Mouse (Mus musculus): Measurements from ENCODE around the gene Fam19a1.

The Fam19a1 gene

DNA sequence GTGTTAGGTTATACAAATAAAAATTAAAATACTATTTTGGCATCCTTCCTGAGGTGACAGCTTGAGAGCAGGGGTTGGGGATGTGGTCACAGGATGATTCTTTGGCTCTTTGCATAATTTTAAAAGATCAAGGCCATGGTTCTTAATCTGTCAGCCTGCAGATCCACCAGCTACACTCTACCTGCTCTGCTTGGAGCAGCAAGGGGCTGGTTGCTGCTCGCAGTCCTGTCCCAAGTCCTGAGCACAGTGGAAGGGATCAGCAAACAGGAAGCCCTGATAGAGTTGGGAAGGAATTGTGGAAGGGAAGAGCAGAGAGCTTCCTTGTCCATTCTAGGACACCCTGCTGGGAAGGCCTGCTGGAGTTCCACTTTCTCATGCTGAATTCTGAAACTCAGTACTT is 320.9 kb downstream of the Fam19a1 start:
- no peak for DNase-seq (ENCODE audit: extremely low spot score, low read depth, low spot score)

DNA sequence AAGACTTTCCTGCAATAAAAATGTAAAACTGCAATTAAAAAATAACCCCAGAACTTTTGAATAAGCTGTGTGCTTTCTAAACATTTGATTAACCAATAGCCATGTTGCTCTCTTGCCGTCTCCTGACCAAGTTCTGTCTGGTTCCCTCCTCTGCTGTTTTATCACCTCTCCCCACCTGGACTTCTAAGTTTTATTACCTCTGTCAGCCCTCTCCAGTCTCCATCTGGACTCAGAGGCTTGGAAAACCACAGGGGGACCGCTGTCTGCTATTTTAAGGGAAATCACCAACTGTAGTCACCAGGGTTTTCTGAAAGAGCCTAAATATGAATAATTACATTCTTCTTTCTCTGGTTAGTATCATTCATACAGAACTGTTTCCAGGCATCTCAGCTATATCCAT is 322.6 kb downstream of the Fam19a1 start:
- DNase-seq (ENCODE audit: extremely low spot score, low read depth, low spot score): no peak

DNA sequence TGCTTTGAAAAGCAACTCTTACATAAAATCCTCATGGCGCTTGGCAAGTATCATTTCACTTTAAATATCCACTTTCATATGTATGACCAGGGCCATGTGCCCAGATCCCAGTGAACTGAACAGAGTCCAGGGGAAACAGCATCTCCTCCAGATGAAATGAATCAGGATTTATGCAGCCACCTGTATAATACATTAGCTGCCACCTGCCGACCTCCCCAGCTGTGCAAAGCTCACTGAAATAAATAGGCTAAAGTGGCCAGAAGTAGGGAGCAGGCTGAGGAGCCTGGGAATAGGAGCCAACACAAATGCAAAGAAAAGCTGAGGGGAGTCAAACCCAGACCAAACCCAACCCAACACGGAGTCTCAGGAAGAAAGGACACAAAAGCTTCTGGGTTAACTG is 324.9 kb downstream of the Fam19a1 start:
- no peak for DNase-seq (ENCODE audit: extremely low spot score, low read depth, low spot score)

DNA sequence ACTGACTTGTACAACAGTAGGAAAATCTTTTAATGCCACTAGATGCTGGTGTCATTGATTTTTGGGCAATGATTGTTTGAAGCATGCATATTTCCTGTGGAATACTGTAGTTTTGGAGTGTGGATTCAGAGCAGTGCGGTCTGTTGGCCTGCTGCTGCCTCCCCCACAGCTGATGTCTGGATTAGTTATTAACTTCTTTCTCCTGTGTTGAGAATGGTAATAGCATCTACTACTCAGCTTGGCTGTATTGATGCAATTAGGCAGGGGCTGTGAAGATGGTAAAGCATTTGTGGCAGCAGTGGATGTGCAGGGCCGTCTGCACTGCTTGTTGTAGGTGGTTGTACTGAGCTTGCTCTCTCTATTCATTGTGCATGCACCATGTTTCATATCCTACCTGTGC is 326.5 kb downstream of the Fam19a1 start:
- DNase-seq (ENCODE audit: extremely low spot score, low read depth, low spot score): no peak

DNA sequence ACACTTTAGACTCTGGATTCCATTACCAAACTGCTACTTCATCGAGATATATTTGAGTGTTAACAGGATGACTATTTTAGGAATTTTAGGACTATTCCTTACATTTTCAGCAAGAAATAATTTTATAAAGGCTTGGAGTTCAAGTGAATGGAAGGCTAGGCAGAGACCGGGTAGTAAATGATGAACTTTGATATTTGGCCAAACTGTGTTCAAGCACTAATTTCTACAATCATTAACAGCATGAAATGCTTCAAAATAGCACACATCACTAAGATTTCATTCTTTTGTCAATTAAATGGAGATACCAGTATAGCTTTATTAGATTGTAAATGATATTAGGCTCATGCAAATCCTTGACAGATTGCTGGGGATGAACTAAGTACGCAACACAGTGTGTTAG is 329.0 kb downstream of the Fam19a1 start:
- no peak for DNase-seq (ENCODE audit: extremely low spot score, low read depth, low spot score)

DNA sequence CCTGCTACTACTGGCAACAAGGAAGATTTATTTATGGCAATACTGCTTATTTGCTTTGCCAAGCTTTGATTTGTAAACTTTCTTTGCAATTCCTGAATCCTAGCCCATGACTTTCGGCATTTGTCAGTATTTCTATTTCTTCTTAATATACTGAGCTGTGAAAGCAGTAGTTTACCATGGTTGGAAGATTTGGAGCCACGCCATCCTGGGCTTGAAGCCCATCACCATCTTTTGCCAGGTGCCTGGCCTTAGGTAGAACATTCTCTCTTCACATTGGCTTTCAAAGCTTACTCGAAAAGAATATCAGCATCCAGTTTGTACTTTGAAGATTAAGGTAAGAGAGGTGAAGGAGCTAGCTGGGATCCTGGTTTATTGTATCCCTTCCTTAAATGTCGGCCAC is 334.5 kb downstream of the Fam19a1 start:
- no peak for DNase-seq (ENCODE audit: extremely low spot score, low read depth, low spot score)

DNA sequence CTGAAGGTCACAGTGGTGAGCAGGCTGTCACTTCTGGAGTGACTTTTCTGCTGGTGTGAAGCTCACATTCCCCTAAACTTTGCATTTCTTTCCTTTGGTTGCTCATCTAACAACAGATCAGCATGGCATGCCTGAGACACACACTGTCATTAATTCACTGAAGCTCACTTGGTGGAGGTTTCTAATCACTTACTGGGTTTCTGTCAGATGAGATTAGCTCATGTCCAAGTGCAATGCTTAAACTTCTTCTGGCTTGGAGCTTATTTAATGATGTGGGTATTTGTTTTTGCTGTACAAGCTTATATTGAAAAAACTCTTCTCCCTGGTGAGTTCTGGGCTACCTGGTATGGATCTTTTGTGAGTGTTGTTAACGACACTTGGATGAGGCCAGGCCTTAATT is 343.3 kb downstream of the Fam19a1 start:
- no peak for DNase-seq (ENCODE audit: extremely low spot score, low read depth, low spot score)

DNA sequence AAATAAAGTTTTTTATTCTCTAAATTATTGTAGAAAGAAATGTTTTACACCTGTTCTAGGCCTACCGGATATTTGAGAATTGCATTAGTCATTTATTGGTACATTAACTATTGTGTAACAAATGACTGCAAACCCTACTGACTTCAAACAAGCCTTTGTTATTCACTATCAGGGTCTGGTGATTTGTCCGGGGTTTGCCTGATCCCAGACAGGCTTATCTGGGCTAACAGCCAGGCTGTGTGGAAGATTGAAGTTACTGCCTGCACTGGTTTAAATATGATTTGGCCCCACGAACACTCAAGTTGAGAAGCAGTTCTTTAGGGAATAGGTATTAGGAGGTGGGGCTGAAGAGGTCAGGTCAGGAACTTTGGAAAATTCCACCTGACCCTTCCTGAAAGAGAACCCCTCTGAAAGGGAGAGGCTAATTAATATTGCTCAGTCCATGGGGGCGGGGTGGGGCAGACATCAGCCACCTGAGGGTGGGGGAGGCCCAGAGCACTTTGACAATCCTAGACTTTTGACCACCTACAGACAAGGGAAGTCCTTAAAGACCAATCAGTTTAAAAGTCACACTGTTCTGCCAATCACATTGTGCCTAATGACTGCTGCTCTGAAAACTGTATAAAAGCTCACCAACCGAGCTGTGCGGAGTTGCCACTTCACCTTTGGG is 344.8 kb downstream of the Fam19a1 start:
- no peak for DNase-seq (ENCODE audit: extremely low spot score, low read depth, low spot score)

DNA sequence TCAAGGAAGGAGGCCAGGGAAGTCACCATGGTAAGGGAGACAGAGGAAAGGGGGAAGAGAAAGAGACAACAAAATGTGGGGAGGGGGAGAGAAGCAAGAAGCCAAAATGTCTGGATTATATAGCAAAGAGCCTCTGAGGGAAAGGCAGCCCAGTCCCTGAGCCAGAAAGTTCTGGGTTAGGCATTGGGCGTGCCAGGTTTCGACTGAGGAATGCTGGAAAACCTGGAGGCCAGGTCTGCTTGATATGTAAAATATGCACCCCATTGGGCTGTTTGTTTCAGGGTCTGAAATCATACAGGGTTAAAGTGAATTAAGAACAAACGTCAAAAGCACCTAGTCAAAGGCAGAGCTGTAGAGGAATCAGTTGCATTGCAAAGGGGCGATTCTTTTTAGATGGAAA is 346.1 kb downstream of the Fam19a1 start:
- no peak for DNase-seq (ENCODE audit: extremely low spot score, low read depth, low spot score)

DNA sequence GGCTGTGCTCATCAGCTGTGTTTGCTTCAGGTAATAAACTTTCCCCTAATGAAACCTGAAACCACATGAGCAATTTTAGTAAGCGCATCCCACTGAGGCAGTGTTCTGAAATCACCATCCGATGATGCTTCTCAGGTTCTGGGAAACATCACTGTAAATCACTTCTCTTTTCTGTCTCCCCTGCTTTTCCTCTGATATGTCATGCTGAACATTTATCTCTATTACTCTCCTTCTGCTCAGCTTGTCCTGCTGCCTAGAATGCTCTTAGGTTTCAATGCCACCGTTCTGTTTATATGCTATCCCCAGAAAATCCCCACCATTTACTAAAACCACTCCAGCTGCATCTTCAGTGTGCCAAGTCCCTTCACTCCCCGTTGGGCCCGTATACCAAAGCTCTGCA is 386.5 kb downstream of the Fam19a1 start:
- no peak for DNase-seq (ENCODE audit: extremely low spot score, low read depth, low spot score)

DNA sequence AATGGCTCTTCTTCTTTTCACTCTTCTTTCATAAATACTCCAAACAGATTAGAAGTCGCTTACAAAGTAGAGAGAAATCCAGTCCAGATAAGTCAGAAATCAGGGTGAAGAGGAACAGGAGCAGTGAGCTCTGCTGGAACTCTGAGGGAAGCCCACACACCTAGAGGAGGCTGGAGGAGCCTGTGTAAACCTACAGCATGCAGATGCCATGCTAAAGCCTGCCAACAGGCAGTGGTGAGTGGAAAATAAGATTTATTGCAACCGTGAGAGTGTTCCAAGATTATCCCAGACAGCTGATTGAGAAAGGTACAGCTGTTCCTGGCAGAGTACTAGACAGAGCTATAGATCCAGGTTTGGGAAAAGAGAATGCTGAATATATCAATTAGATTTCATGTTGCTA is 428.6 kb downstream of the Fam19a1 start:
- DNase-seq (ENCODE audit: extremely low spot score, low read depth, low spot score): no peak

DNA sequence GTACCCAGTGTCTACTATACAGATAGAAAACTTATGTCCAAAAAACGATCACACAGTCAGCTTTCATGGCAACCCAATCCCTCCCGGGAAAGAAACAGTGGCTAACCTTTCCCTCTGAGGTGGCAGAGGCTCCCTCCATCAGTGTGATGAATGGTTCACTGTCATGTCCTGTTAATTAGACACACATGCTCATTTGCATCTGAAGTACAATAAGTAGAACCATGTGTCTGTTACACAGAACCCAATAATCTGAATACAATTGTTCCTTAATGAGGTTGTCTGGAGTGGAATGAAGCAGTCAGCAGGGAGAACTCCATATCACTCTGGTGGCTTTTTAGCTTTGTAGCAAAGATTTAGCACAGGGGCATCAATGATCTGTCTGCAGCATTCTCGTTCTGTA is 431.9 kb downstream of the Fam19a1 start:
- DNase-seq (ENCODE audit: extremely low spot score, low read depth, low spot score): no peak

DNA sequence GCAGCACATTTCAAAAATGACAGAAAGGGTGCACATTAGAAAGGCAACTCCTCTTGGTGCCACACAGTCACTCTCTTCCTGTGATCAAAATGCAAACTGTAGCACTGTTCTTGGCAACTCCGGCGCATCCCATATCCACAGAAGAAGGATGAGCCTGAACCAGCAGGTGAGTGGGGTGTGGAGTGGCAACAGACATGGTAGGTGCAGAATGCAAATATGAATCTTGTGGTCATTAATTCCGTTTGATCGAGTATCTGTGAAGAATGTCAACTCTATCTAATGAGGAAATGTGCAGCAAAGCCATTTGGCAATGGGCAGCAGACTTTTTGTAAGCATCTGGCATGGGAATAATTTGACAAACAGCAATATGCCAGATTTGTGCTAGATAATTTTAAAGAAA is 437.5 kb downstream of the Fam19a1 start:
- no peak for DNase-seq (ENCODE audit: extremely low spot score, low read depth, low spot score)

DNA sequence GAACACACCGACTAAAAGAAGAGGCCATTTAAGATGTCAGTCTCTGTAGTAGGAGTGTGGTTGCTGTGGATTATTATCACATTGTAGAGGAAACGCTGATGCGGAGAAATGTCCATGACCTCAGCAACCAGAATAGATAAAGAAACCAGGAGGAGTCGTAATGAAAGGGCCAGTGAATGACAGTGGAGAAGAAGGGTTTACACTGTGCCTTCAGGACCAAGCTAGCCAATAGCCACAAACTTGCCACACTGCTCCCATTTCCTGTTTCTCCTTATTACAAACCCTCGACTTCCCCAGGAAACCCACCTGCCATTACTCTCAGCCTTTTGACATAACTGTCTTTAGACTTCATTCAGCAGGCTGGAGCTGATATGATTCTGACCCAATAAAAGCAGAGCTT is 465.7 kb downstream of the Fam19a1 start:
- no peak for DNase-seq (ENCODE audit: extremely low spot score, low read depth, low spot score)

DNA sequence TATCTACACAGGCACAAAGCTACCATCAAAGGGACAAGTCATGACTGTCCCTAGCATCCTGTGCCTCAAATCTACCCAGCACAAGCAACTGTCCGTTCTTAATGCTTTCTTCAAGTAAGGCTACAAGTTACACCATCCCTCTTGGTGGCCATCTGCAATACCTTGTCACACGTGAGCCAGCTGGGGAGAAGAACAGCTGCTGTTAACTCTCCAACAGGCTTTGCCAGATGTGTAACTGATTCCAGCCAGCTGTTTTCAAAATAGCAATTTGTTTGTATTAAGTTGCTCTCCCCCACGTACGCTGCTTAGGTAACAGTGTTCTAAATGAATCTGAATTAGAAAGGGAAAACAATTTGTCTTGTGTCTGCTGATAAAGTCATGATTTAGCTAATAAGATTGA is 467.8 kb downstream of the Fam19a1 start:
- DNase-seq (ENCODE audit: extremely low spot score, low read depth, low spot score): peak; percentile 18

DNA sequence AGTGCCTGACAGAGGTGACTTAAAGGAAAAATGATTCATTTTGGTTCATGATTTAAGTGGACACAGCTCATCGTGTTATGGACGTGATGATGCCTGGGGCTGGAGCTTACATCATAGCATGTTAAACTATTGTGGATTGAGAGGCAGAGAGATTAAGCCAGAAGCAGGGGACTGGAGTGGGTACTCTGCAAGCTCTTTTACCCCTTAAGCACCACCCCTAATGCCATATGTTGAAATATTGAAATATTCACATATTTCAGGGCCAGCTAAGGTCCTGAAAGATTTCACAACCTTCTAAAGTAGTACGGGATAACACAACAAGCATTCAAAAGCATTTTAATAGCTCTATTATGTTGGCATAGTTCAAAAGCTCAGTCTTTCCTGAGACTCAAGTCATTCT is 468.2 kb downstream of the Fam19a1 start:
- DNase-seq (ENCODE audit: extremely low spot score, low read depth, low spot score): no peak

DNA sequence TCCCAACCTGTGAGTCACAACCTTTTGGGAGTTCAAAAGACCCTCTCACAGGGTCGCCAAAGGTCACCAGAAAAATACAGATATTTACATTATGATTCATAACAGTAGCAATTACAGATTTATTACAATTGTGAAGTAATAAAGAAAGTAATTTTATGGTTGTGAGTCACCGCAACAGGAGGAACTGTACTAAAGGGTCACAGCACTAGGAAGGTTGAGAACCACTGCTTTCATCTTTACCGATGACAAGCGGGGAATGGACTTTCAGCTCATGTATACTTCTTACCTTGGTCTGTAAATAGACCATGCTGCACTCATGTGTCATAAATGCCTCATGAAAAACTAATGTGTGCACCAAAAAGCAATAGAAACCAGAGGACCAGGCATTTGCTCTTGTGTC is 474.5 kb downstream of the Fam19a1 start:
- no peak for DNase-seq (ENCODE audit: extremely low spot score, low read depth, low spot score)

DNA sequence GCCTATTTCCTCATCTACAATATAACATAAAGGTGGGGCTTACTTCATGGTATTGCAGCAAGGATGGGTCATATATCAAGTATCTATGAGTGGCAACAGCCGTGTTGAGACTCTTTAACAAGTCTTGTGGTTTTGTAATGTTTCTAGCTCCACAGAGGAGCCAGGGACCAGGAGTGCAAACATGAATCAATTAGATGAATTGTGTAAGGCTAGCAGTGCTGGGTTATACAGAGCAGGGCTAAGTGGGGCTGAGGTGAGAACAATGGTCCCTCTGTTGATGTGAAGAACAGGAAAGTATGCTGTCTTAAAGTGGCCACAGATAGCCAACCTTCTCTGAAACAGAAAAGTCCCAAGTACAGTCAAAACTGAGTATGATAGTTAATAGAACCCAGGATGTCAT is 480.1 kb downstream of the Fam19a1 start:
- DNase-seq (ENCODE audit: extremely low spot score, low read depth, low spot score): no peak

DNA sequence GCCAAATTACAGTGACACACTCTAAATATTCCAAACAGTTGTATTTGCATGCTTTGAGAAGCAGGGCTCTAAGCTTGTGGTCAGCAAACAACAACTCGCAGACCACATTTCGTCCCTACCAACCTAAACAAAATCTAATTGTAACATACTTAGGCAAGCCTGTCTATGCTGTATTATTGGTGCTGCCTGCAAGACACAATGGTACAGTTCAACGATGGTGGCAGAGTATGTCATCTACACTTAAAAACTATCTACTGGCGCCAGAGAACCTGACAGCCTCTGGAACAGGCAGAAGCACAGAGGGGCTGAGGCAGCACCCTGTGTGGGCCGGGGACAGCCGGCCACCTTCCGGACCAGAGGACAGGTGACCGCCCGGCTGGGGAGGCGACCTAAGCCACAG is 482.2 kb downstream of the Fam19a1 start:
- DNase-seq (ENCODE audit: extremely low spot score, low read depth, low spot score): no peak

DNA sequence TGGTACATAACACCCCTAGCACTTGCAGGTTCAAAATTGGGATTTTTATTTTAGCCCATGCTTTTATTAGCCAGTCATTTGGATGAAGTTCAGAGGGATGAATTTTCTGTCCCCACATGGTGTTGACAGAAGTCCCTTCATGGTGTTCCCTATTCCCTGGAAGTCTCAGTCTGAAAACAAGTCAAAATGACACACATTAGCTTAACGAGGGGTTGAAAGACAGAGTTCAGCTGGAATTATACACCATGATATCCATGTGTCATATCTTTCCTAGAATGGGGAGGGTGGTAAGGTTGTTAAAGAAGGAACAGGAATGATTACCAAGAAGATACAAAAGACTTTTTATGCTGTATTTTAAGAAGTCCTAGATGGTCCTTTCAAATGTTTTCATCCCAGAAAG is 511.2 kb downstream of the Fam19a1 start:
- no peak for DNase-seq (ENCODE audit: extremely low spot score, low read depth, low spot score)

DNA sequence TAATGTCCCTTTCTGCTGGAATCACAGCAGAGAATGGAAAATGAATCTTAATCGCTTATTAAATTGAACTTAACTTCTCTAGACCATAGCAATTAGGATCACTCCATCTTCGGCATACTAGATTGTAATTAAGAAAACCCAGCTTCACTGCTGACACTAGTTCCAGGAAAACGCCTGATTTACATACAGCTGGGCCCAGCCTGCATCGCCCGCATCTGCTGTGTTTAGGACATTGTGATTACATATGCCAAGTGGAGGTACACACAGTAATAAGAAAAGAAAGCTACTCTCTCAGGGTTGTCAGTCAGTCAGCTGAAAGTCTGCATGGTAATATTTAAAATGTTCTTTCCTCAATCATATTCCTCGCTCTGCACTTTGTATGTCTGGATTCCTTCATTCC is 518.6 kb downstream of the Fam19a1 start:
- no peak for DNase-seq (ENCODE audit: extremely low spot score, low read depth, low spot score)

DNA sequence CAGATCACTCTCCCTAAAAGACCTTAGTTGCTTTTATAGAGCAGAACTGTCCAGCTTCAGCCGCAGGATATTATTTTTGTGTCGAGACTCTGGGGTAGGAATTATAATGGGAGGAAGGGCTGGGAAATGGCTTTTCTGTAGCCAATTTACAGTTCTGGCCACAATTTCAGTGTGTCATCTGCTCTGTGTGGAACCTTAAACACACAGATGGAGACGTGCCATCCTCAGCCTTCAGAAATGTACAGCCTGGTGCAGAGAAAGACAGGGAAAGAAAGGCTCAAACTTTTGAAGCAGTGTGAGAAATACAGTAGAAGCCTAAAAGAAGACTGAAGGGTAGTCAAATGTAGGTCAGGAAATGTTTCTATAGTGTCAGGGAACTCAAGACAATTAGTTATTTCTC is 519.3 kb downstream of the Fam19a1 start:
- no peak for DNase-seq (ENCODE audit: extremely low spot score, low read depth, low spot score)

DNA sequence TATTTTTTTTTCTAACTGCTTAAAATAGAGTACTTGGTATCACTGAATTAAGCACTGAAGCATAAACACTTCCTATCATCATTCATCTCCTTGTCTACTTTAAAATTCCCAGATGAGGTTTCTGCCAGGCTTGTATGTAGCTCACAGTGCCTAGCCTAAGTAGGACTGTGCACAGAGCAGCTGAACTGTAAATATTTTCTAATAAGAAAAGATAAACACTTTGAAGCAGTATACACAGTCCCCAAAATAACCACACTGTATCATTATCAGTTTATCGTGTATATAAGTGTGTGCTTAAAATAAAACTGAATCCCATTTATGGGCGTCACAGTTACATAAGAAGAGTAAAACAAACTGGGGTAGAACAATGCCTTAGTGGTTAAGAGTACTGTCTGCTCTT is 522.7 kb downstream of the Fam19a1 start:
- DNase-seq (ENCODE audit: extremely low spot score, low read depth, low spot score): no peak

DNA sequence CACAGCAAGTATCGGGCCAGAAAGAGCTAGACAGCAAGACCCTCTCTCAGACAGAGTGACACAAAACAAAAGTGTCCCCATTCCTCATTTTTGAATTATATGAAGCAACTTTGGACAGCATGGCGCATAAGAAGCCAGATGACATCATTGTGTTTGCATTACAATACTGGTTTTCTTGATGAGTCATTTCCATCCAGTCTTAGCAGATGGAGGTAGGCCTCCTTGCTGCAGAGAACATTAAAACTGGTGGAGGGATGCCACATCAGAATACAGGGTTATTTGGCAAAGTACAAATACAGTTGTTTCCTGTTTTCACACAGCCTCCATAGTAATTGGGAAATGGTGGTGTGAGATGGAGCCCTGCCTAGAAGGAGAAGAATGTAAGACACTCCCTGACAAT is 535.8 kb downstream of the Fam19a1 start:
- DNase-seq (ENCODE audit: extremely low spot score, low read depth, low spot score): no peak
